Mouse (Mus musculus) stomach, embryonic 16.5 days (tissue): ENCODE measurements around the gene Snx18. TPM values are rescaled to one million over a fixed set of nuclear protein-coding genes. Genes with fewer than 3 reads are reported as not detected.

Experiments used
- ATAC-seq: fragments of 200-750 bp; cut with Nextera tagmentation; 2 replicates; pipeline ENCODE4 v1.8.0; 2017; ENCODE audit warnings: moderate number of reproducible peaks, moderate TSS enrichment; ENCODE audit not compliant: insufficient read depth, low FRiP score
- H3K27ac ChIP-seq: fragments of 300-500 bp; sonication (generic); 2 replicates; pipeline ENCODE4 v1.5.1; 2014; ENCODE audit warnings: low read length
- H3K27me3 ChIP-seq: fragments of 300-500 bp; sonication (generic); 2 replicates; pipeline ENCODE4 v1.6.1; 2014; ENCODE audit warnings: low read length, control low read depth, mixed read lengths; ENCODE audit not compliant: control insufficient read depth, insufficient read depth
- H3K36me3 ChIP-seq: fragments of 300-500 bp; sonication (generic); 2 replicates; pipeline ENCODE4 v1.6.1; 2014; ENCODE audit warnings: low read length; ENCODE audit not compliant: control insufficient read depth, insufficient read depth
- H3K4me1 ChIP-seq: fragments of 300-500 bp; sonication (generic); 2 replicates; pipeline ENCODE4 v1.6.1; 2014; ENCODE audit warnings: low read length, control low read depth, mixed read lengths; ENCODE audit not compliant: control insufficient read depth, insufficient read depth
- H3K4me2 ChIP-seq: fragments of 300-500 bp; sonication (generic); 2 replicates; pipeline ENCODE4 v1.6.1; 2014; ENCODE audit warnings: low read depth, low read length, mixed read lengths
- H3K4me3 ChIP-seq: fragments of 300-500 bp; sonication (generic); replicated peaks from 2 replicates; pipeline ENCODE4 v1.5.1; 2014; ENCODE audit warnings: mild to moderate bottlenecking, low read length
- H3K9ac ChIP-seq: fragments of 300-500 bp; sonication (generic); 2 replicates; pipeline ENCODE4 v1.6.1; 2014; ENCODE audit warnings: low read length
- H3K9me3 ChIP-seq: fragments of 300-500 bp; sonication (generic); replicated peaks from 2 replicates; pipeline ENCODE4 v1.6.1; 2016; ENCODE audit warnings: low read length, control low read depth; ENCODE audit not compliant: control insufficient read depth
- WGBS: fragments of 180-500 bp; shearing (Covaris S2); extraction: QIAGEN DNeasy Blood & Tissue Kit; methylation state at CpG from one replicate; pipeline ENCODE4 v1.1.7; 2014; 5-methylcytosine and 5-hydroxymethylcytosine counted together
- polyA plus RNA-seq: library from polyadenylated mRNA; unstranded; fragments of >200 nt; fragmentation: Nextera tagmentation; extraction: Ambion mirVana; gene quantifications from 2 replicates; pipeline ENCODE4 v1.2.1, GENCODE M21; 2015

The Snx18 gene
- polyA plus RNA-seq, 1 experiment from 2014 or later: 13.6 TPM

DNA sequence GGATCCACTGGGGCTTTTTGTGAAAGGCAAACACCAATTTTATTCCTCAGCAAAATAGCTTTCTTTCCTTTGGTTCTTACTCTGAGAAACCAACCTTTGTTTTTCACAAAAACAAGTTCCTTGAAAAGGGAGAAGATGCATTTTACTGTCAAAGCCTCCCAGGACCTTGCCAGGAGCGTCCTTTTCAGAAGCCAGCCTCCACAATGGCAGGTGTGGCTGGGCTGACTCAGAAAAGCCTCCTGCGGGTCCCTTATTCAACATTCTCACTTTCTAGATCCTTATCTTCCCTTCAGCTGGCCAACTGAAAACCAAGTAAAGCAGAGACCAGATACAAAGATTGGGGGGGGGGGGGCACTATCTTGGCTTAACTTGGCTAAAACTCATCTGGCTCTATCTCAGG is 48.8 kb downstream of the Snx18 start:
- 38% methylated on average over 2 of the region's 2 CpGs for WGBS
- Histone ChIP-seq H3K9ac (no peak overlapping the region), H3K4me3 (no peak overlapping the region), H3K27ac (no peak overlapping the region), H3K36me3 (no peaks in the 10 kb centered on the region), H3K4me2 (no peak overlapping the region), H3K27me3 (no peaks in the 10 kb centered on the region), H3K9me3 (no peaks in the 10 kb centered on the region), H3K4me1 (no peaks in the 10 kb centered on the region)
- no peak for ATAC-seq

- ATAC-seq: no peak
- H3K27me3 ChIP-seq: no peaks in the 10 kb centered on the region
- H3K9ac ChIP-seq: no peak overlapping the region
- H3K4me1 ChIP-seq: no peaks in the 10 kb centered on the region
- no peak overlapping the region for H3K27ac ChIP-seq
- no peaks in the 10 kb centered on the region for H3K36me3 ChIP-seq
- no peak overlapping the region for H3K4me2 ChIP-seq
- WGBS: 86% methylated on average over 5 of the region's 5 CpGs
- no peak overlapping the region for H3K4me3 ChIP-seq
- H3K9me3 ChIP-seq: no peaks in the 10 kb centered on the region
Observed at GRCm38 (mm10) chr13:113566951-113567350, 51.4 kb downstream of the Snx18 start.

DNA sequence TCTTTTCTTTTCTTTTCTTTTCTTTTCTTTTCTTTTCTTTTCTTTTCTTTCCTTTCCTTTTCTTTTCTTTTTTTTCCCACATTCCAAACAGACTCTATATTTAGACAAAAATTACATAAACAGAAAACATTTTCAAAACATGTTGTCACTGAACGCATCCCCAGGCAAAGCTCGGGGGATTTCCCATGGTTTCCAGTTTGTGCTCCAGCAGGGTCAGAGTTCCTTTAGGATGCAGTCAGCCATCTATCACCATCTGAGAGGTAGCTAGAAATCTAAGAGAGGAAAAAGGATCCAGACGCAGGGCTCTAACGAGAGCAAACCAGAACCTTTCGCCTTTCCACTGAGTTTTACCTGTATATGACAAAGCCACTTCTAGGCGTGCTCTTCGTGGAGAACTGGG is 52.0 kb downstream of the Snx18 start:
- no peak overlapping the region for H3K9ac ChIP-seq
- H3K36me3 ChIP-seq: no peaks in the 10 kb centered on the region
- no peaks in the 10 kb centered on the region for H3K4me1 ChIP-seq
- WGBS: 84% methylated on average over 7 of the region's 7 CpGs
- H3K27me3 ChIP-seq: no peaks in the 10 kb centered on the region
- H3K27ac ChIP-seq: no peak overlapping the region
- no peak for ATAC-seq
- H3K9me3 ChIP-seq: no peaks in the 10 kb centered on the region
- no peak overlapping the region for H3K4me2 ChIP-seq
- H3K4me3 ChIP-seq: no peak overlapping the region

DNA sequence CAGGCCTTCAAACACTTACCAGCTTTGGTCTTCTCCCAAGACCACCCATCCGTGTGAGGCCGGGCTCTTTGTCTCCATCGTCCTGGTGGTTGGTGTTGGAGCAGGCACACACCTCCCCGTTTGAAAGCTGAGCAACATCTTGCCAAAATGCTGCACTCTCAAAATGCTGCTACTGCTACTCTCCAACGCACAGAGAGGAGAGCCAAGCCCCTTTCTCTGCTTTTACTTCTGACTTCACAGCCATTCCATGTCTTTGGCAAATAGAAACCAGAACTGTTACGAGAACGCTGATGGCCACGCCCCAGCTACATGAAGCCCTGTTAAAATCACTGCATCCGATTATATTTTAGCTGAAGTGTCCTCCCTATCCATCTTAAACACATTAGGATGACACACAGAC is 58.7 kb downstream of the Snx18 start:
- ATAC-seq: peak; percentile 44; the same call in 1 of the 2 replicates
- H3K4me3 ChIP-seq: no peak overlapping the region
- no peaks in the 10 kb centered on the region for H3K27me3 ChIP-seq
- no peaks in the 10 kb centered on the region for H3K4me1 ChIP-seq
- WGBS: 59% methylated on average over 9 of the region's 9 CpGs
- 0 out of 2 replicates have a peak, but pooled peaks cover 3% of the 10 kb centered on the region for H3K9me3 ChIP-seq
- peak overlapping the region; percentile 43 for H3K27ac ChIP-seq
- no peaks in the 10 kb centered on the region for H3K36me3 ChIP-seq
- H3K9ac ChIP-seq: no peak overlapping the region
- H3K4me2 ChIP-seq: no peak overlapping the region

GRCm38 (mm10) chr13:113556538-113556937 is 61.8 kb downstream of the Snx18 start:
- 0 out of 2 replicates have a peak, but pooled peaks cover 3% of the 10 kb centered on the region for H3K9me3 ChIP-seq
- no peak overlapping the region for H3K4me2 ChIP-seq
- H3K9ac ChIP-seq: no peak overlapping the region
- no peak overlapping the region for H3K27ac ChIP-seq
- no peaks in the 10 kb centered on the region for H3K27me3 ChIP-seq
- no peak for ATAC-seq
- H3K36me3 ChIP-seq: no peaks in the 10 kb centered on the region
- no peaks in the 10 kb centered on the region for H3K4me1 ChIP-seq
- H3K4me3 ChIP-seq: no peak overlapping the region

GRCm38 (mm10) chr13:113555226-113555625 is 63.1 kb downstream of the Snx18 start:
- H3K36me3 ChIP-seq: no peaks in the 10 kb centered on the region
- peak; percentile 36; the same call in 1 of the 2 replicates for ATAC-seq
- 52% methylated on average over 2 of the region's 2 CpGs for WGBS
- H3K4me2 ChIP-seq: no peak overlapping the region
- no peak overlapping the region for H3K4me3 ChIP-seq
- H3K27me3 ChIP-seq: no peaks in the 10 kb centered on the region
- H3K27ac ChIP-seq: no peak overlapping the region
- H3K9ac ChIP-seq: no peak overlapping the region
- no peaks in the 10 kb centered on the region for H3K4me1 ChIP-seq
- no peaks in the 10 kb centered on the region for H3K9me3 ChIP-seq

DNA sequence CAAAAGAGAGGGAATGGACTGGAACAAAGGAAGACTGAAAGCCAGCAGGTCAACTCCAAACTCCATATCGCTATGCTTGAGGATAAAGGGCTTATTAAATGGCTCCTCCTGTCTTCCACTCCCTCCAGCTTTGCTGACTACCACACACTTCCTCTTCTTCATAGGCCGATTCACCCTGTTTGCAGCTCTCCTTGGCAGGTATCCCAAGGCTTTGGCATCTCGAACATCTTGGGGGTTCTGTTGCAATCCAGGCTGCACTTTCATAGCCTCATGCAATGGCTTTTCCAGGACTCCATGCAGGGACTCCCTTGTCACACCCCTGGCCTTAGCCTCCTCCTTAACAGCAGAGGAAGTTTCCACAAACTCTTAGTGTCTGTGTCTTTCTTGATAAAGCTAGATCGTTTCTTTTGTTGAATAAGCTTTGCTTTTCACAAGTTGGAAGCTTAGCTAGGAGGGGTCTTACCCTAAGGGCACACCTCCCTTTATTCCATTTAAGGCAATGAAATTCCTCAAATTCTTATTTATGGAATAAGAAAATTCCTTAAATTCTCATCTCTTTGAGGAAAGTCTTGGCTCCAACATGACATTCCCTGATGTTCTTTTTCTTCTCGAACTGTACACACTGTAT is 64.6 kb downstream of the Snx18 start:
- H3K27me3 ChIP-seq: no peaks in the 10 kb centered on the region
- H3K27ac ChIP-seq: no peak overlapping the region
- H3K9ac ChIP-seq: no peak overlapping the region
- H3K9me3 ChIP-seq: no peaks in the 10 kb centered on the region
- no peaks in the 10 kb centered on the region for H3K4me1 ChIP-seq
- H3K4me2 ChIP-seq: no peak overlapping the region
- no peak overlapping the region for H3K4me3 ChIP-seq
- no peaks in the 10 kb centered on the region for H3K36me3 ChIP-seq
- 65% methylated on average over 5 of the region's 5 CpGs for whole genome bisulfite sequencing
- ATAC-seq: no peak

DNA sequence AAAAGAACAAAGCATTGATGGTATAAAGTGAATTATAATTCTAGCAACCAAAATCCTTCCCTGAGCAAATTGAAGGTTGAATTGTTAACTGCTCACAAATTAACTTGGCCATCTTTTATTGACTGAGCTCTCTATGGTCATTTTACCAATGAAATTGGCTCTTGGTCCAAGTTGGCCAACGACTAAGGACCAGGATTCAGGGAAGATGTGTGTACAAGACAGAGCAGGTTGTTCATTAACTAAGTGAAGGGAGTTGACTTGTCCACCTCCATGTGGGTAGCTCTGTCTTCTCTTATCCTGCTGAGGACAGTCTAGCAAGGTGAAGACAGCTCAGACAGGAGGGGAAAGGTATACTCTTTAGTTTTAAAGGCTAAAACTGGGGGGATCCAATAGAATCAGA is 66.0 kb downstream of the Snx18 start:
- H3K27ac ChIP-seq: no peak overlapping the region
- no peaks in the 10 kb centered on the region for H3K27me3 ChIP-seq
- no peaks in the 10 kb centered on the region for H3K36me3 ChIP-seq
- WGBS: 60% methylated on average over 1 of the region's 1 CpGs
- ATAC-seq: no peak
- no peak overlapping the region for H3K9ac ChIP-seq
- no peaks in the 10 kb centered on the region for H3K4me1 ChIP-seq
- no peak overlapping the region for H3K4me2 ChIP-seq
- H3K9me3 ChIP-seq: no peaks in the 10 kb centered on the region
- H3K4me3 ChIP-seq: no peak overlapping the region

- H3K27me3 ChIP-seq: no peaks in the 10 kb centered on the region
- H3K4me2 ChIP-seq: no peak overlapping the region
- no peaks in the 10 kb centered on the region for H3K4me1 ChIP-seq
- 48% methylated on average over 8 of the region's 8 CpGs for WGBS
- no peak for ATAC-seq
- H3K4me3 ChIP-seq: no peak overlapping the region
- no peaks in the 10 kb centered on the region for H3K36me3 ChIP-seq
- no peak overlapping the region for H3K27ac ChIP-seq
- no peaks in the 10 kb centered on the region for H3K9me3 ChIP-seq
- H3K9ac ChIP-seq: no peak overlapping the region
Observed at GRCm38 (mm10) chr13:113550866-113551565, 67.3 kb downstream of the Snx18 start.
